Mouse (Mus musculus) heart, embryonic 14.5 days (tissue): ENCODE data around the gene Hemgn. TPM values are rescaled to one million over a fixed set of nuclear protein-coding genes. Genes with fewer than 3 reads are reported as not detected.
A peak's percentile ranks its signal among the peaks of the same experiment; 100 is the strongest.

Source experiments
- ATAC-seq: fragments of 200-750 bp; cut with Nextera tagmentation; 2 replicates; pipeline ENCODE4 v1.8.0; 2017; ENCODE audit warnings: low read depth, moderate TSS enrichment; ENCODE audit not compliant: insufficient number of reproducible peaks, insufficient read depth, low FRiP score
- H3K27ac ChIP-seq, 2 experiments: fragments of 200-500 bp in 1 of 2; fragments of 300-500 bp in 1 of 2; sonication (generic) in 1 of 2; replicated peaks in 1 of 2; 2 replicates each; pipeline ENCODE4 v1.5.1; 2012 to 2014; ENCODE audit warnings: low read depth in 2 of 2, low read length in 2 of 2, control low read depth in 1 of 2, mild to moderate bottlenecking in 1 of 2, mixed read lengths in 1 of 2; ENCODE audit not compliant: control insufficient read depth in 1 of 2, insufficient read depth in 1 of 2
- H3K27me3 ChIP-seq: fragments of 300-500 bp; sonication (generic); 2 replicates; pipeline ENCODE4 v1.6.1; 2014; ENCODE audit warnings: mild to moderate bottlenecking, low read length, control low read depth; ENCODE audit not compliant: control insufficient read depth, insufficient read depth
- H3K36me3 ChIP-seq: fragments of 300-500 bp; sonication (generic); 2 replicates; pipeline ENCODE4 v1.6.1; 2014; ENCODE audit warnings: mild to moderate bottlenecking, control low read depth, low read length, mixed read lengths; ENCODE audit not compliant: control insufficient read depth, insufficient read depth
- H3K4me1 ChIP-seq, 2 experiments: fragments of 200-500 bp in 1 of 2; fragments of 300-500 bp in 1 of 2; sonication (generic) in 1 of 2; 2 replicates each; pipeline ENCODE4 v1.6.1; 2012 to 2014; ENCODE audit warnings: low read length in 2 of 2, control low read depth in 1 of 2, mixed read lengths in 1 of 2; ENCODE audit not compliant: control insufficient read depth in 2 of 2, insufficient read depth in 2 of 2
- H3K4me2 ChIP-seq: fragments of 300-500 bp; sonication (generic); 2 replicates; pipeline ENCODE4 v1.6.1; 2014; ENCODE audit warnings: mild to moderate bottlenecking, low read length
- H3K4me3 ChIP-seq, 2 experiments: fragments of 200-500 bp in 1 of 2; fragments of 300-500 bp in 1 of 2; sonication (generic) in 1 of 2; 2 replicates each; pipeline ENCODE4 v1.5.1; 2012 to 2014; ENCODE audit warnings: low read length in 2 of 2, mild to moderate bottlenecking in 2 of 2, control low read depth in 1 of 2, low read depth in 1 of 2, moderate library complexity in 1 of 2; ENCODE audit not compliant: control insufficient read depth in 1 of 2, insufficient read depth in 1 of 2
- H3K9ac ChIP-seq: fragments of 300-500 bp; sonication (generic); 2 replicates; pipeline ENCODE4 v1.6.1; 2014; ENCODE audit warnings: mild to moderate bottlenecking, low read length
- H3K9me3 ChIP-seq: fragments of 300-500 bp; sonication (generic); 2 replicates; pipeline ENCODE4 v1.6.1; 2016; ENCODE audit warnings: low read length, control low read depth; ENCODE audit not compliant: control insufficient read depth
- WGBS: fragments of 180-500 bp; shearing (Covaris S2); extraction: QIAGEN DNeasy Blood & Tissue Kit; methylation state at CpG from one replicate; pipeline ENCODE4 v1.1.7; 2014; 5-methylcytosine and 5-hydroxymethylcytosine counted together
- polyA plus RNA-seq: library from polyadenylated mRNA; unstranded; fragments of >200 nt; fragmentation: Nextera tagmentation; extraction: Ambion mirVana; gene quantifications from 2 replicates; pipeline ENCODE4 v1.2.1, GENCODE M21; 2014

Gene Hemgn
- polyA plus RNA-seq, 1 experiment from 2014 or later, result 0.50 TPM

DNA sequence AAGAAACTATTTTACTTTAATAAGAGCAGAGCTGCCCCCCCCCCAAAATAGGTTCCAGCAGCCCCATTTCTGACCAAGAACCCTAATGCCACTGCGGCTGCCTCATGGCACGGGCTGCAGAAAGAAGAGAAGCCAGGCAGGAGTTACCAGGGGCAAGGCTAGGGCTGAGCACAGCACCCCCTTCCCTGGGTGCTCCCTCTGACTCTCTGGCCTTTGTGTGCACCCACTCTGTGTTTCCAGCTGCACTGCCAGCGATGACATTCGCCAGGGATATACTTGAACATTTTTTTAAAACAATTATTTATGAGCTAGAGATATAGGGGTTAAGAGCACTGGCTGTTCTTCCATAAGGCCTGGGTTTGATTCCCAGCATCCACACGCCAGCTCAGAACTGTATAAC lies 63.8 kb downstream of the Hemgn start:
- H3K9ac ChIP-seq, result no peak overlapping the region
- ATAC-seq, result no peak
- 53% methylated on average over 5 of the region's 5 CpGs for WGBS

DNA sequence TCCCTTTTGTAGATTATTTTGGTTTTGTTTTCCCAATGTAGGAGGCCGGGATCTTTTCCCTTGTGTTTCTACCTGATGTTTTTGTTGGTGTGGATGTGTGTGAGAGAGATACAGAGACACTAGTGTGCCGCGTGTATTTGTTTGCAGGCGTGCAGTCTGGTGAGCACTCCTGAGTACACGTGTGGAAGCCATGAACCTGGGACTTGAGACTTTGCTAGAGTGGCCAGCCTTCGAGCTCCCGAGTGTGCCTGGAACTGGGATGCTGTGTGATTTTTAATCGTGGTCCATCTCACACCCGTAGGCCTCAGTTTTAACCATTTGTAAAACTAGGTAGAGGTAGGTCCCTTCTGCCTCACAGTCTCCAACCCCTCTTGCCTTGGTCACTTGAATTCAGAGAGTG lies 64.4 kb downstream of the Hemgn start:
- peaks cover 88% of the 10 kb centered on the region for H3K27me3 ChIP-seq
- no peak overlapping the region for H3K27ac ChIP-seq
- H3K9ac ChIP-seq, result no peak overlapping the region
- no peaks in the 10 kb centered on the region for H3K36me3 ChIP-seq
- no peak for ATAC-seq
- H3K4me2 ChIP-seq, result no peak overlapping the region
- peaks cover 0 to 10% of the 10 kb centered on the region in 2 experiments; a peak in 1 of 4 replicates for H3K4me1 ChIP-seq
- WGBS, result 20% methylated on average over 9 of the region's 9 CpGs
- H3K4me3 ChIP-seq, result no peak overlapping the region
- H3K9me3 ChIP-seq, result no peaks in the 10 kb centered on the region

More for the DNA sequence above, 63.8 kb downstream of the Hemgn start:
- no peaks in the 10 kb centered on the region for H3K9me3 ChIP-seq
- H3K27ac ChIP-seq, result no peak overlapping the region
- H3K27me3 ChIP-seq, result peaks cover 81% of the 10 kb centered on the region
- H3K36me3 ChIP-seq, result no peaks in the 10 kb centered on the region
- H3K4me2 ChIP-seq, result no peak overlapping the region
- H3K4me3 ChIP-seq, result no peak overlapping the region
- peaks cover 0 to 4% of the 10 kb centered on the region in 2 experiments; a peak in 1 of 4 replicates for H3K4me1 ChIP-seq

DNA sequence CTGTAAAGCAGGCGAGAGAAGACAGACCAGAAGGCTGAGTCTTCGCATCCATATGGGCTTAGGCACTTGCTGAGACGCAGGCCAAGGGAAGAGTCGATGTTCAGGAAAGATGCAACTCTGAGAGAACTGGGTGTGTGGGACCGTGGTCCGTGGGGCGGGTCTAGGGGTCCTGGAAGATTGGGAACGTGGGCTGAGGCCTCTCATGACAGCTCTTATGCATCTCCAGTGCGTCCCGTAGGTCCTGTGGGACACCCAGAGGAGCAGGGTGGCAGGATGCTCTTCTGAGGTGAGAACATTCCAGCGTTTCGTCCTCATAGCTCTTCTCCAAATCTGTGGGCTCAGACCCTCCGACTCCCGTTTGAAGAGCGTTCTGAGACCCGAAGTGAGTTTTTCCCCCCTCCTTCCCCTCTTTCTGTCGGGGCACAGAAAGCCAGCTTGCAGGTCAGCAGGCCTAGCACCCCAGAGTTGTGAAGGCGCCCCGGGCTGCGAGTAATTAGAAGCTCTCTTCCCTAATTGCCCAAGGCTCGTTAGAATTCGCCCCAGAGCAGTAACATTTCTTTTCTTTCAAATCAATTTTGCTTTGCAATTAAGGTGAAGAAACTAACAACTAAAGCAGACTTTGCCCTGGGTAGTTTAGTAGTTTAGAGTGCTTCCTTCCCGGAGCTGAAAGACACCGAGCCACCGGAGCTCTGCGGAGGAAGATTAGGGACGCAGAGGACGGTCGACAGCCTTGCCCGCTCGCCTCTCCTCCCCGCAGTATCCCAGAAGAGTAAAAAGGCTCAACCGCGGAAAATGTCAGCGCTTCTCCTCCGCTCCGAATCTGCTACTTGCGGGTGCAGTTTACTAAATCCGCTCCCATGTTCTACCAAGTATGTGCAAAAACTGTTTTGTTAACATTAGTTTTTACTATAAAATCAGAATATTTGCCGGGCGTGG lies 65.5 kb downstream of the Hemgn start:
- Histone ChIP-seq H3K27ac (no peak overlapping the region), H3K4me1 (peaks cover 0 to 10% of the 10 kb centered on the region in 2 experiments; a peak in 2 of 4 replicates), H3K4me2 (no peak overlapping the region), H3K36me3 (no peaks in the 10 kb centered on the region), H3K9me3 (no peaks in the 10 kb centered on the region), H3K4me3 (no peak overlapping the region), H3K9ac (no peak overlapping the region), H3K27me3 (peaks cover 95% of the 10 kb centered on the region)
- ATAC-seq, result no peak
- 3% methylated on average over 41 of the region's 41 CpGs for WGBS

DNA sequence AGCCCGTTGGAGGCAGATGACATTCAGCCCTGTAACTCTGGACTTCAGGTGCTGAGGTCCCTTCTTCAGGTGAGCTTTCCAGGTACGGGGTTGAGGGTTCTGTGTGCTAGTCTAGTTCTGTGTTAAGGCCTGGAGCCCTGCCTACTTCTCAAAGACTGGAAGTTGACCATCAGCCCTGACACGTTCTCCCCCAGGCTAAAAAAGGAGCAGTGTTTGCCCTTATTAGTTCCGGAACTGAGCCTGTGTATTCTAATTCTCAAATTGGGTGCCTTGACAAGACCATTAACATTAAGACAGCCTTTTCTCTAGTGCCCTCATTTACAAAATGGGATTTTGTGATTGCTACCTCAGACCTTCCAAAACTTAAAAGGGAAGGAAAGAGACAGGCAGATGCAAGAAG lies 66.2 kb downstream of the Hemgn start:
- ATAC-seq, result no peak
- H3K36me3 ChIP-seq, result no peaks in the 10 kb centered on the region
- peaks cover 0 to 10% of the 10 kb centered on the region in 2 experiments; a peak in 2 of 4 replicates for H3K4me1 ChIP-seq
- H3K4me3 ChIP-seq, result no peak overlapping the region
- WGBS, result 7% methylated on average over 4 of the region's 4 CpGs
- no peaks in the 10 kb centered on the region for H3K9me3 ChIP-seq
- H3K4me2 ChIP-seq, result no peak overlapping the region
- H3K27me3 ChIP-seq, result peaks cover 99% of the 10 kb centered on the region
- H3K9ac ChIP-seq, result no peak overlapping the region
- H3K27ac ChIP-seq, result no peak overlapping the region

DNA sequence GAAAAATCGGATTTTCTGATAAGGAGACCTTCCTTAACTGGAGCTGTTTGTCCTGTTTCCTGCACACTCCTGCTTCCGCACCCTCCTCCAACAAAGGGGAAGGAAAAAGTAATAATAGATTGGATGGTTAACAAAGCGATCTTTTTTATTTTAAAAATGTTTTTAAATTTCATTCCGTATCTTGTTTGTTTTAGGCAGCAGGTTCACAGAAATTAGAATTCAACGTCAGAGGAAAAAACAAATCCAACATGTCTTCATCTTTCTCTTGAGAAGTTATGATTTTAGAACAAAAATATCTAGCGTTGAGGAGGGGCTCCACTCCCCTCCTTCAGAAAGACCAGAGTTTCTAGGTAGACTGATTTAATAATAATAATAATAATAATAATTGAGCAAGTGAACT lies 67.1 kb downstream of the Hemgn start:
- peaks cover 99% of the 10 kb centered on the region for H3K27me3 ChIP-seq
- H3K9ac ChIP-seq, result no peak overlapping the region
- no peak for ATAC-seq
- WGBS, result 31% methylated on average over 6 of the region's 6 CpGs
- H3K36me3 ChIP-seq, result no peaks in the 10 kb centered on the region
- no peak overlapping the region for H3K4me3 ChIP-seq
- no peak overlapping the region for H3K4me2 ChIP-seq
- peaks cover 0 to 10% of the 10 kb centered on the region in 2 experiments; a peak in 2 of 4 replicates for H3K4me1 ChIP-seq
- H3K27ac ChIP-seq, result no peak overlapping the region
- H3K9me3 ChIP-seq, result no peaks in the 10 kb centered on the region

DNA sequence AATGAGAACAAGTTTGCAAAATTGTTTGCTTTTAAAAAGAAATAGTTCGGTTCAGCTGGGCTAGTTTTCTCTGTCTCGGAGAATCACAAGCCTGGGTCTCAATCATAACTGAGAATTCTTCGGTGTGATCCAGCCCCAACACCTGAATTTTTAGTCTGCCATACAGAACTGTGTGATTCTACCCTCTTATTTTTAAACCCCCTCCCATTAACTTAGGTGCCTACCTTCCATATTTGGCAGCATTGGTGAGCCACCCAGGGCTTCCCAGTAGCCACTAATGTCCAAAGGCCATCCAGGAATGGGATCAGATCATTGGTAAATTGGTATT lies 67.6 kb downstream of the Hemgn start:
- Histone ChIP-seq H3K4me3 (no peak overlapping the region), H3K4me2 (no peak overlapping the region), H3K36me3 (no peaks in the 10 kb centered on the region), H3K27ac (no peak overlapping the region), H3K9me3 (no peaks in the 10 kb centered on the region), H3K4me1 (peaks cover 0 to 10% of the 10 kb centered on the region in 2 experiments; a peak in 2 of 4 replicates), H3K9ac (no peak overlapping the region), H3K27me3 (peaks cover 99% of the 10 kb centered on the region)
- 24% methylated on average over 3 of the region's 3 CpGs for WGBS
- ATAC-seq, result no peak

DNA sequence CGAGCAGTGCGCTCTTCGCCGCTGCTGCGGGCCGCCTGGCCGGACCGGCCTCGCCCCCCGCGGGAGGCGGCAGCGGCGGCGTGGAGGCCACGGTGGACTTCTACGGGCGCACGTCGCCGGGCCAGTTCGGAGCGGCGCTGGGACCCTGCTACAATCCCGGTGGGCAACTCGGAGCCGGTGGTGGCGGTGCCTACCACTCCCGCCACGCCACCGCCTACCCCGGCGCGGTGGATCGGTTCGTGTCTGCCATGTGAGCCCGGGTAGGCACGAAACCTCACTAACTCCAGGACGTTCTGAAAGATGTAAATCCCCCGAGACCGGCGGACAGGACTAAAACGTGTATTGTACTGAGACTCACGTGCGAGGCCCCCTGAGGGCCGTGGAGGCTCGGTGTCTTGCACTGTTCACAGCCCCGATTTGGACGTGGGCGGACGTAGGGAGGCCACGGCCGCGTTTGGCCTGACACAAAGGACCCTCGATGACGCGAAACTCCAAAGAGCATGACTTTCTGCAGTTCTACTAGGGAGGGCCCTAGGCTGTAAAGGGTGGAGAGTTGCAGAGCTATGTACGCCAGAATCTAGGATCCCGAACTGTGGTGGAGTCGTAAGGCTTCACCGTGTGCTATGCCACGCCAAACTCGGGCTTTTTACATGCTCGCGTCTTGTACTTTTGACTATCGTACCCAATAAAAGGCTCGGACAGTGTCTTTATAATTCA lies 68.1 kb downstream of the Hemgn start:
- Histone ChIP-seq H3K27ac (no peak overlapping the region), H3K4me1 (peaks cover 0 to 10% of the 10 kb centered on the region in 2 experiments; a peak in 2 of 4 replicates), H3K36me3 (no peaks in the 10 kb centered on the region), H3K4me3 (peak overlapping the region; percentile 5 to 42; a peak in 3 of 4 replicates), H3K27me3 (peaks cover 99% of the 10 kb centered on the region), H3K9ac (no peak overlapping the region), H3K4me2 (peak overlapping the region; percentile 63), H3K9me3 (no peaks in the 10 kb centered on the region)
- no peak for ATAC-seq
- WGBS, result 3% methylated on average over 67 of the region's 67 CpGs
